Mouse (Mus musculus) granulocyte monocyte progenitor cell, adult 5-6 weeks (primary cell): ENCODE data around the gene Plekho1. TPM values are rescaled to one million over a fixed set of nuclear protein-coding genes. Genes with fewer than 3 reads are reported as not detected.
A peak's percentile ranks its signal among the peaks of the same experiment; 100 is the strongest.
"Not testable (repeated sequence)": the region's sequence is repeated elsewhere in the genome, so short reads cannot be mapped to it uniquely, and the experiment has no call there.

Source experiments
- ATAC-seq: replicated peaks from 2 replicates; pipeline ENCODE4 v1.8.0; 2016; ENCODE audit warnings: mild to moderate bottlenecking, moderate TSS enrichment, inconsistent platforms; ENCODE audit not compliant: poor library complexity, severe bottlenecking
- total RNA-seq, 2 experiments: library from RNA; stranded (forward) in 1 of 2; stranded (reverse) in 1 of 2; fragments of 200-712, 200-1000 nt in 1 of 2; fragments of >200 nt in 1 of 2; fragmentation: Nextera tagmentation in 1 of 2; gene quantifications; 2 replicates each; pipeline ENCODE4 v1.2.3; 2014 to 2017

Plekho1 gene
- total RNA-seq (2014; fragmentation: Nextera tagmentation) = 45.7 and 59.7 TPM in 2 replicates
- 30.2 and 31.3 TPM in 2 replicates for total RNA-seq (2017)

- ATAC-seq = peak; percentile 44
Measured at GRCm38 (mm10) chr3:95995802-95996428, at the start of gene Plekho1. TSS of gene Plekho1 (minus strand) at chr3:95996001.

- not testable (repeated sequence) for ATAC-seq
Measured at GRCm38 (mm10) chr3:96044559-96044958, 48.8 kb upstream of the Plekho1 start.

- ATAC-seq = no peak
Measured at GRCm38 (mm10) chr3:96043104-96043503, 47.3 kb upstream of the Plekho1 start.

GRCm38 (mm10) chr3:96041079-96041478 is 45.3 kb upstream of the Plekho1 start:
- no peak for ATAC-seq

GRCm38 (mm10) chr3:96040663-96041006 is 44.8 kb upstream of the Plekho1 start:
- no peak for ATAC-seq

- no peak for ATAC-seq
Measured at GRCm38 (mm10) chr3:96039857-96040662, 44.3 kb upstream of the Plekho1 start.

GRCm38 (mm10) chr3:96038851-96039250 is 43.0 kb upstream of the Plekho1 start:
- ATAC-seq = no peak

- ATAC-seq = no peak
Measured at GRCm38 (mm10) chr3:96038156-96038555, 42.4 kb upstream of the Plekho1 start.

GRCm38 (mm10) chr3:96036796-96037195 is 41.0 kb upstream of the Plekho1 start:
- no peak for ATAC-seq

- ATAC-seq = peak; percentile 57
Measured at GRCm38 (mm10) chr3:96033046-96033445, 37.2 kb upstream of the Plekho1 start.

GRCm38 (mm10) chr3:96032652-96033017 is 36.8 kb upstream of the Plekho1 start:
- ATAC-seq = peak; percentile 68

- ATAC-seq = peak; percentile 55
Measured at GRCm38 (mm10) chr3:96031991-96032651, 36.3 kb upstream of the Plekho1 start.

GRCm38 (mm10) chr3:96029766-96030165 is 34.0 kb upstream of the Plekho1 start:
- ATAC-seq = no peak

- ATAC-seq = no peak
Measured at GRCm38 (mm10) chr3:96029336-96029735, 33.5 kb upstream of the Plekho1 start.

- no peak for ATAC-seq
Measured at GRCm38 (mm10) chr3:96027875-96028274, 32.1 kb upstream of the Plekho1 start.

GRCm38 (mm10) chr3:96027145-96027544 is 31.3 kb upstream of the Plekho1 start:
- ATAC-seq = no peak

GRCm38 (mm10) chr3:96021421-96022128 is 25.8 kb upstream of the Plekho1 start:
- ATAC-seq = no peak

GRCm38 (mm10) chr3:96020735-96021134 is 24.9 kb upstream of the Plekho1 start:
- ATAC-seq = no peak

- peak; percentile 44 for ATAC-seq
Measured at GRCm38 (mm10) chr3:96017461-96017860, 21.7 kb upstream of the Plekho1 start.

- no peak for ATAC-seq
Measured at GRCm38 (mm10) chr3:96016257-96016889, 20.6 kb upstream of the Plekho1 start.
